ENCODE assay signal across 17 mouse cellular contexts in genomic region chr2:158120211-158120610, GRCm38 (mm10).
"Had no signal": no experiment of that assay in that cellular context is flagged by ENCODE, and none has a peak within 500 bp of the region (broad histone marks: within the 10 kb centered on the region; RNA-seq: fewer than 3 reads in every experiment).

No protein-coding gene starts in this region.

- DNase-seq: liver, postnatal 0 days; lung, adult 2 months; lung, postnatal 14 days; right cerebral cortex, postnatal 14 days; thymus, adult 2 months; thymus, postnatal 25 days; thymus, postnatal 4 days had no signal

- H3K9ac ChIP-seq: liver, postnatal 0 days; lung, embryonic 15.5 days; midbrain, embryonic 13.5 days; midbrain, embryonic 15.5 days; neural tube, embryonic 12.5 days; stomach, embryonic 15.5 days had no signal

- H3K36me3 ChIP-seq: midbrain, embryonic 13.5 days; midbrain, embryonic 15.5 days; neural tube, embryonic 12.5 days had no signal

- H3K4me2 ChIP-seq: lung, embryonic 15.5 days; midbrain, embryonic 11.5 days; midbrain, embryonic 13.5 days; midbrain, embryonic 15.5 days; neural tube, embryonic 12.5 days; stomach, embryonic 15.5 days had no signal

- H3K27me3 ChIP-seq: lung, embryonic 15.5 days; midbrain, embryonic 13.5 days; midbrain, embryonic 15.5 days; neural tube, embryonic 12.5 days; stomach, embryonic 15.5 days had no signal

- H3K9me3 ChIP-seq: lung, embryonic 15.5 days; midbrain, embryonic 13.5 days; midbrain, embryonic 15.5 days; neural tube, embryonic 12.5 days; stomach, embryonic 15.5 days had no signal

- H3K27ac ChIP-seq: lung, embryonic 15.5 days; macrophage; midbrain, embryonic 13.5 days; midbrain, embryonic 15.5 days; neural tube, embryonic 12.5 days; stomach, embryonic 15.5 days; stomach, postnatal 0 days had no signal

- ATAC-seq: liver, postnatal 0 days; lung, postnatal 0 days; midbrain, embryonic 13.5 days; midbrain, embryonic 15.5 days had no signal

- H3K4me3 ChIP-seq: lung, embryonic 15.5 days; megakaryocyte, embryonic 14.5 days; midbrain, embryonic 13.5 days; midbrain, embryonic 15.5 days; neural tube, embryonic 12.5 days; stomach, embryonic 15.5 days had no signal
